Mouse (Mus musculus): ENCODE results near the gene 4930452B06Rik.

GRCm38 (mm10) chr14:8494260-8494659 is 171.8 kb downstream of the 4930452B06Rik start:
- no peak for TF ChIP-seq POLR2A (IDR thresholded peaks at IDR 0.05; ENCODE audit: control insufficient read depth in 1 of 2, insufficient read depth in 1 of 2, low read depth in 1 of 2, low read length in 2 of 2, poor library complexity in 1 of 2)
- no peak for TF ChIP-seq CHD2 (IDR thresholded peaks at IDR 0.05; ENCODE audit: low read length)
- no peak for TF ChIP-seq CTCF (IDR thresholded peaks at IDR 0.05 in 2 of 3, conservative IDR thresholded peaks at IDR 0.05 in 1 of 3; ENCODE audit: control insufficient read depth in 1 of 3, insufficient read depth in 1 of 3, low read depth in 2 of 3, low read length in 3 of 3, poor library complexity in 1 of 3, severe bottlenecking in 1 of 3)
- TF ChIP-seq GATA1 (IDR thresholded peaks at IDR 0.05; ENCODE audit: low read depth, low read length): no peak
- TF ChIP-seq SIN3A (IDR thresholded peaks at IDR 0.05; ENCODE audit: low read length): no peak
- no peak for TF ChIP-seq USF1 (IDR thresholded peaks at IDR 0.05; ENCODE audit: low read depth, low read length)
- TF ChIP-seq TCF12 (IDR thresholded peaks at IDR 0.05; ENCODE audit: low read depth, low read length): no peak
- no peak for TF ChIP-seq ZMIZ1 (IDR thresholded peaks at IDR 0.05; ENCODE audit: low read depth, low read length)
